Mouse (Mus musculus): ENCODE data around the gene Sox6. TPM values are rescaled to one million over a fixed set of nuclear protein-coding genes. Genes with fewer than 3 reads are reported as not detected.

Sox6 gene
- total and polyA plus RNA-seq, 3 experiments: 2.3 to 162 (median 3.8) TPM

DNA sequence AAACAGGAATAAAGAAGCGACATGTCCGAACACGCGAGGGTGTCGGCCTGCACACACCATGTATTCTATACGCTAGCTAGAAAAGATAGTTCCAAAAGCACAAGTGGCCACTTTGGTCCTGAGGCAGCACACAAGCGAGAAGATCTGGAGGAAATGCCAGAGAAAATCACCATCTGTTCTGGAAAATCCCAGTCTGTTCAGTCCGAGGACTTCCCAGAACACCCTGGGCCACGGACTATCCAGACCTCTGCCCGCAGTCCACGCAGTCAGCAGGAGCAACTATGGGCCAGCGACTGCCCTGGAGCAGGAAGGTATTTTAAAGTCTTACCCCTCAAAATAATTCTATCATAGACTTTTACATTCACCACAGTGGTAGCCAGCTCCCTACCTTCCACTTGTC, 92.0 kb downstream of the Sox6 start:
- H3K4me3 ChIP-seq (ENCODE audit: low read depth, low read length): no peak overlapping the region
- no peaks in the 10 kb centered on the region for H3K27me3 ChIP-seq (ENCODE audit: insufficient read depth, low read length)
- H3K9me3 ChIP-seq (replicated peaks): no peaks in the 10 kb centered on the region
- H3K4me1 ChIP-seq (ENCODE audit: insufficient read depth, low read depth, low read length): peaks cover 28% of the 10 kb centered on the region
- no peaks in the 10 kb centered on the region for H3K36me3 ChIP-seq (replicated peaks)
- no peak for DNase-seq (ENCODE audit: low spot score)
- ATAC-seq (ENCODE audit: extremely low read depth, insufficient number of reproducible peaks, low FRiP score, poor library complexity, severe bottlenecking): no peak
- no peak for TF ChIP-seq GATA2 (IDR thresholded peaks at IDR 0.05; ENCODE audit: borderline replicate concordance, low read depth, low read length)
- no peak for TF ChIP-seq POLR2AphosphoS5 (IDR thresholded peaks at IDR 0.05; ENCODE audit: insufficient replicate concordance, low read depth, low read length)
- TF ChIP-seq CTCF (IDR thresholded peaks at IDR 0.05; ENCODE audit: low read depth, low read length): no peak
- TF ChIP-seq GATA1 (IDR thresholded peaks at IDR 0.05; ENCODE audit: borderline replicate concordance, low read length): no peak
- no peak for TF ChIP-seq TAL1 (conservative IDR thresholded peaks at IDR 0.05; ENCODE audit: low read depth, low read length)

DNA sequence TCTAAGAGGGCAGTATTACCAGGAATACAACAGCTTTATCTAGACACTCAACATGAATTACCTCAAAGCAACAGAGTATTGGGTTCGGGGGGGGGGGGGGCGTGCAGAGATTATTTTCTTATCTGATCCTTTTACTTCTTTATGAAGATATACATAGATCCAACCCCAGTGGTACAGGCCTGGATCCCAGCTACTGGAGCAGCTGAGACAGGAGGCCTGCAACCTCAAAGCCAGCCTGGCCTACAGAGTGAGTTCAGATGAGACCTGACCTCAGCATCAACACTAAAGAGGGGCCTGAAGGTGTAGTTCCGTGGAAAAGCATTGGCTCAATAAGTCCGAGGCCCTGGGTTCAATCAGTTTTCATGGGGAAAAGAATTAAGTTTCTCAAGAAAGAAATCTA, 93.1 kb downstream of the Sox6 start:
- H3K9me3 ChIP-seq (replicated peaks): no peaks in the 10 kb centered on the region
- DNase-seq (ENCODE audit: low spot score) (no peak), ATAC-seq (ENCODE audit: extremely low read depth, insufficient number of reproducible peaks, low FRiP score, poor library complexity, severe bottlenecking) (no peak)
- peaks cover 28% of the 10 kb centered on the region for H3K4me1 ChIP-seq (ENCODE audit: insufficient read depth, low read depth, low read length)
- no peaks in the 10 kb centered on the region for H3K27me3 ChIP-seq (ENCODE audit: insufficient read depth, low read length)
- H3K36me3 ChIP-seq (replicated peaks): no peaks in the 10 kb centered on the region
- TF ChIP-seq POLR2AphosphoS5 (IDR thresholded peaks at IDR 0.05; ENCODE audit: insufficient replicate concordance, low read depth, low read length) (no peak), GATA1 (IDR thresholded peaks at IDR 0.05; ENCODE audit: borderline replicate concordance, low read length) (no peak), TAL1 (conservative IDR thresholded peaks at IDR 0.05; ENCODE audit: low read depth, low read length) (no peak), CTCF (IDR thresholded peaks at IDR 0.05; ENCODE audit: low read depth, low read length) (no peak), GATA2 (IDR thresholded peaks at IDR 0.05; ENCODE audit: borderline replicate concordance, low read depth, low read length) (no peak)
- no peak overlapping the region for H3K4me3 ChIP-seq (ENCODE audit: low read depth, low read length)

DNA sequence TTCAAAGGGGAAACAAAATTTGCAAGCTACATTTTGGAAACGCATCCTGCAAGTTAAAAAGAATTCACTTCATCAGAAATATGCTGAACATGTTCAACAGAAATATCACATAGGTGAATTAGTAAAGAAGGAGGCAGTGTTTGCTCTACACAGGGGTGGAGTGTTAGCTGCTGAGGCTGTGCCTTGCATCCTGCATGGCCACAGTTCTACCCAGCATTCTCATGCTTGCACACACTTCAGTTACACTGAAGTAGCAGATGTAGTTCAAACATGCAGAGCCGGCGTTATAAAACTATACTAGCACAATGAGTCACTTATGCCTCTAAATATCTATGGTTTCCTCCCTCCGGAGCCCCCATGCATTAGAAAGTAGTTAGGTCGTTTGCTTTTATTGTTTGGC, 94.3 kb downstream of the Sox6 start:
- Histone ChIP-seq H3K4me3 (ENCODE audit: low read depth, low read length) (no peak overlapping the region), H3K36me3 (replicated peaks) (no peaks in the 10 kb centered on the region), H3K4me1 (ENCODE audit: insufficient read depth, low read depth, low read length) (peaks cover 32% of the 10 kb centered on the region), H3K9me3 (replicated peaks) (no peaks in the 10 kb centered on the region), H3K27me3 (ENCODE audit: insufficient read depth, low read length) (0 out of 2 replicates have a peak, but pooled peaks cover 4% of the 10 kb centered on the region)
- ATAC-seq (ENCODE audit: extremely low read depth, insufficient number of reproducible peaks, low FRiP score, poor library complexity, severe bottlenecking) (no peak), DNase-seq (ENCODE audit: low spot score) (no peak)
- no peak for TF ChIP-seq TAL1 (conservative IDR thresholded peaks at IDR 0.05; ENCODE audit: low read depth, low read length)
- no peak for TF ChIP-seq GATA2 (IDR thresholded peaks at IDR 0.05; ENCODE audit: borderline replicate concordance, low read depth, low read length)
- TF ChIP-seq CTCF (IDR thresholded peaks at IDR 0.05; ENCODE audit: low read depth, low read length): no peak
- no peak for TF ChIP-seq POLR2AphosphoS5 (IDR thresholded peaks at IDR 0.05; ENCODE audit: insufficient replicate concordance, low read depth, low read length)

DNA sequence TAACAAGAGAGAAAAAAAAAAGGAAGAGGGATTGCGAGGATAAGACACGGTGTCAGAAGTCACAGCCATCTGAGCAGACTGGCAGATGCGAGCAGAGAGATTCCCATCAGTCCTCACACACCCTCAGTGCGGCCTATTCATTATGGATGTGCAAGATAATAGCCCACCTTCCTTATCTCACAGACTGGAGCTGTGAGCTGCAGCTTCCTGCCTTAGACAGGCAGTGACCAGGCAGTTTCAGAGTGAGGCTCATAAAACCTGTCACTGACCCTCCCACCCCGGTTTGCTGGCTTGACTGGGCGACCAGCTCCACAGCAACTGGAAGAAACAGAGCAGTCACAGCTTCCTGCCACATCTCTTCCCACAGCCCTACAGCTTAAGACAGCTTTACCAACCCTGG, 96.8 kb downstream of the Sox6 start:
- TF ChIP-seq CTCF (IDR thresholded peaks at IDR 0.05; ENCODE audit: low read depth, low read length) (no peak), POLR2AphosphoS5 (IDR thresholded peaks at IDR 0.05; ENCODE audit: insufficient replicate concordance, low read depth, low read length) (no peak), GATA2 (IDR thresholded peaks at IDR 0.05; ENCODE audit: borderline replicate concordance, low read depth, low read length) (peak; percentile 65; the same call in 1 of the 2 replicates), GATA1 (IDR thresholded peaks at IDR 0.05; ENCODE audit: borderline replicate concordance, low read length) (no peak), TAL1 (conservative IDR thresholded peaks at IDR 0.05; ENCODE audit: low read depth, low read length) (peak; percentile 95)
- peak; percentile 59 for DNase-seq (ENCODE audit: low spot score)
- H3K4me3 ChIP-seq (ENCODE audit: low read depth, low read length): peak overlapping the region; percentile 26; the same call in 1 of the 2 replicates
- peaks cover 32% of the 10 kb centered on the region for H3K4me1 ChIP-seq (ENCODE audit: insufficient read depth, low read depth, low read length)
- no peaks in the 10 kb centered on the region for H3K36me3 ChIP-seq (replicated peaks)
- H3K9me3 ChIP-seq (replicated peaks): no peaks in the 10 kb centered on the region
- peak; percentile 99 for ATAC-seq (ENCODE audit: extremely low read depth, insufficient number of reproducible peaks, low FRiP score, poor library complexity, severe bottlenecking)
- H3K27me3 ChIP-seq (ENCODE audit: insufficient read depth, low read length): peaks cover 9% of the 10 kb centered on the region; the same call in 1 of the 2 replicates

DNA sequence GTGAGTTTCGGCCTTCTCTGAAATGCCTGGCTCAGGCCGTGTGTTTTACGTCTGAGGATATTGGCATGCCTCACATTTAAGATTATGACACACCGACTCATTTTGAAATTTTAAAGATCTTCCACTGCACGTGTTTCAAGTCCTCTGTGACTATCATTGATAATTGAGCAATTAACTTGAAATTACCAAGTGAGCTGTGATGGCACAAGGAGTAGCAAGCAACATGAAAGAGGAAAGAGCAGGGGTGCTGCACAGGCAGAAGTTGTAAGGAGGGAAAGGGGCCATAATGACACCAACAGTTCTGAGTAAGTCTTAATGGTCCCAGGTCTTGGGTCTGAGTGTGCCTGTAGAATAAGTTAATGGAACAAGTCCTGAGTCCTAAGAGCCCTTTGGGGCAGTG, 99.3 kb downstream of the Sox6 start:
- peaks cover 20% of the 10 kb centered on the region for H3K27me3 ChIP-seq (ENCODE audit: insufficient read depth, low read length)
- no peak overlapping the region for H3K4me3 ChIP-seq (ENCODE audit: low read depth, low read length)
- TF ChIP-seq POLR2AphosphoS5 (IDR thresholded peaks at IDR 0.05; ENCODE audit: insufficient replicate concordance, low read depth, low read length) (no peak), TAL1 (conservative IDR thresholded peaks at IDR 0.05; ENCODE audit: low read depth, low read length) (no peak), GATA1 (IDR thresholded peaks at IDR 0.05; ENCODE audit: borderline replicate concordance, low read length) (no peak), CTCF (IDR thresholded peaks at IDR 0.05; ENCODE audit: low read depth, low read length) (no peak), GATA2 (IDR thresholded peaks at IDR 0.05; ENCODE audit: borderline replicate concordance, low read depth, low read length) (no peak)
- ATAC-seq (ENCODE audit: extremely low read depth, insufficient number of reproducible peaks, low FRiP score, poor library complexity, severe bottlenecking) (no peak), DNase-seq (ENCODE audit: low spot score) (no peak)
- peaks cover 25% of the 10 kb centered on the region for H3K4me1 ChIP-seq (ENCODE audit: insufficient read depth, low read depth, low read length)
- H3K9me3 ChIP-seq (replicated peaks): no peaks in the 10 kb centered on the region
- H3K36me3 ChIP-seq (replicated peaks): no peaks in the 10 kb centered on the region

DNA sequence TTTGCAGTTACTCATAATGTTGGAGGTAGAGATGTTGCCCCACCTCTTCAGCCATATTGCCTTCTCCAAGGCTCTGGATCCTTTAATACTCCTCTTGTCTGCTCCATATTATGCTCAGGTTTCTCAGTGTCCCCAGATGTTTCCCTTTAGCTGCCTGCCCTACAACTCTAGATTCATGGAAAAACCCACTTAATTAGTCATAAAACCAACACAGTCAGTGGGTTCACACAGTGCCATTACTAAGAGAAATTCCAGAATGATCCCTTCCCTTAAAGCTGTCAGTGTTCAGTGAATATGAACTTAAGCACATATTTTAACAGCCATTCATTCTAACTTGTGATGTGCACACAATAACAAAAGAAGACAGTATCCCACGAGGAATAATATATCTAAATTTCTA, 101.7 kb downstream of the Sox6 start:
- Histone ChIP-seq H3K4me1 (ENCODE audit: insufficient read depth, low read depth, low read length) (peaks cover 15% of the 10 kb centered on the region), H3K36me3 (replicated peaks) (no peaks in the 10 kb centered on the region), H3K27me3 (ENCODE audit: insufficient read depth, low read length) (peaks cover 28% of the 10 kb centered on the region), H3K9me3 (replicated peaks) (no peaks in the 10 kb centered on the region), H3K4me3 (ENCODE audit: low read depth, low read length) (no peak overlapping the region)
- TF ChIP-seq GATA2 (IDR thresholded peaks at IDR 0.05; ENCODE audit: borderline replicate concordance, low read depth, low read length) (no peak), POLR2AphosphoS5 (IDR thresholded peaks at IDR 0.05; ENCODE audit: insufficient replicate concordance, low read depth, low read length) (no peak), TAL1 (conservative IDR thresholded peaks at IDR 0.05; ENCODE audit: low read depth, low read length) (no peak), GATA1 (IDR thresholded peaks at IDR 0.05; ENCODE audit: borderline replicate concordance, low read length) (no peak), CTCF (IDR thresholded peaks at IDR 0.05; ENCODE audit: low read depth, low read length) (no peak)
- ATAC-seq (ENCODE audit: extremely low read depth, insufficient number of reproducible peaks, low FRiP score, poor library complexity, severe bottlenecking): no peak
- no peak for DNase-seq (ENCODE audit: low spot score)

All from G1E (cell line).